Mouse (Mus musculus) liver, adult (tissue): ENCODE results near the gene Adamts14.

Source experiments
- GATA4 ChIP-seq: IDR thresholded peaks from 2 replicates; pipeline ENCODE4 v1.6.1; 2014; ENCODE audit warnings: mild to moderate bottlenecking, low read length; ENCODE audit not compliant: insufficient replicate concordance

Adamts14 gene

GRCm38 (mm10) chr10:61225694-61226093 is 47.5 kb downstream of the Adamts14 start:
- TF ChIP-seq GATA4 = no peak

- no peak for TF ChIP-seq GATA4
Measured at GRCm38 (mm10) chr10:61219318-61219717, 53.9 kb downstream of the Adamts14 start.

- no peak for TF ChIP-seq GATA4
Measured at GRCm38 (mm10) chr10:61216163-61216562, 57.1 kb downstream of the Adamts14 start.

GRCm38 (mm10) chr10:61215658-61216057 is 57.6 kb downstream of the Adamts14 start:
- TF ChIP-seq GATA4 = no peak

GRCm38 (mm10) chr10:61212817-61213216 is 60.4 kb downstream of the Adamts14 start:
- TF ChIP-seq GATA4 = no peak

- TF ChIP-seq GATA4 = no peak
Measured at GRCm38 (mm10) chr10:61211743-61212142, 61.5 kb downstream of the Adamts14 start.

- no peak for TF ChIP-seq GATA4
Measured at GRCm38 (mm10) chr10:61211105-61211504, 62.1 kb downstream of the Adamts14 start.

GRCm38 (mm10) chr10:61208114-61208684 is 65.0 kb downstream of the Adamts14 start:
- TF ChIP-seq GATA4 = no peak

GRCm38 (mm10) chr10:61203930-61204329 is 69.3 kb downstream of the Adamts14 start:
- TF ChIP-seq GATA4 = no peak

- TF ChIP-seq GATA4 = no peak
Measured at GRCm38 (mm10) chr10:61201596-61202318, 71.5 kb downstream of the Adamts14 start.

- no peak for TF ChIP-seq GATA4
Measured at GRCm38 (mm10) chr10:61200998-61201397, 72.2 kb downstream of the Adamts14 start.

- TF ChIP-seq GATA4 = no peak
Measured at GRCm38 (mm10) chr10:61200232-61200820, 72.9 kb downstream of the Adamts14 start.

- TF ChIP-seq GATA4 = no peak
Measured at GRCm38 (mm10) chr10:61199566-61200213, 73.5 kb downstream of the Adamts14 start.

GRCm38 (mm10) chr10:61195718-61196291 is 77.4 kb downstream of the Adamts14 start:
- TF ChIP-seq GATA4 = no peak

GRCm38 (mm10) chr10:61195216-61195615 is 78.0 kb downstream of the Adamts14 start:
- TF ChIP-seq GATA4 = no peak
